Mouse (Mus musculus): ENCODE data around the gene Tcp11l1. TPM values are rescaled to one million over a fixed set of nuclear protein-coding genes. Genes with fewer than 3 reads are reported as not detected.

Gene Tcp11l1
- polyA plus RNA-seq, 1 experiment from 2014 or later: 34.6 TPM

- Histone ChIP-seq H3K4me3 (peak overlapping the region; percentile 88), H3K36me3 (peaks cover 3% of the 10 kb centered on the region), H3K9me3 (replicated peaks) (no peaks in the 10 kb centered on the region), H3K27ac (ENCODE audit: poor library complexity, severe bottlenecking) (no peak overlapping the region), H3K27me3 (replicated peaks) (0 out of 2 replicates have a peak, but pooled peaks cover 4% of the 10 kb centered on the region), H3K4me1 (replicated peaks) (peaks cover 17% of the 10 kb centered on the region), H3K4me2 (peak overlapping the region; percentile 71), H3K9ac (no peak overlapping the region)
- no peak for ATAC-seq (ENCODE audit: insufficient number of reproducible peaks, low FRiP score)
- WGBS: 38% methylated on average over 6 of the region's 6 CpGs
These were observed 1.1 kb downstream of the Tcp11l1 start for GRCm38 (mm10) chr2:104710670-104711370.

GRCm38 (mm10) chr2:104709786-104710337, 2.1 kb downstream of the Tcp11l1 start:
- H3K9me3 ChIP-seq (replicated peaks): no peaks in the 10 kb centered on the region

GRCm38 (mm10) chr2:104704355-104704754, 7.6 kb downstream of the Tcp11l1 start:
- Histone ChIP-seq H3K27me3 (replicated peaks) (no peaks in the 10 kb centered on the region), H3K9ac (no peak overlapping the region), H3K4me2 (no peak overlapping the region), H3K4me1 (replicated peaks) (0 out of 2 replicates have a peak, but pooled peaks cover 5% of the 10 kb centered on the region), H3K4me3 (no peak overlapping the region), H3K36me3 (peaks cover 15% of the 10 kb centered on the region), H3K9me3 (replicated peaks) (no peaks in the 10 kb centered on the region), H3K27ac (ENCODE audit: poor library complexity, severe bottlenecking) (no peak overlapping the region)
- no peak for ATAC-seq (ENCODE audit: insufficient number of reproducible peaks, low FRiP score)
- WGBS: 81% methylated on average over 3 of the region's 3 CpGs

More at GRCm38 (mm10) chr2:104709786-104710337, 2.1 kb downstream of the Tcp11l1 start:
- Histone ChIP-seq H3K9ac (no peak overlapping the region), H3K27me3 (replicated peaks) (0 out of 2 replicates have a peak, but pooled peaks cover 4% of the 10 kb centered on the region), H3K36me3 (peaks cover 12% of the 10 kb centered on the region), H3K4me3 (no peak overlapping the region), H3K27ac (ENCODE audit: poor library complexity, severe bottlenecking) (no peak overlapping the region), H3K4me2 (no peak overlapping the region), H3K4me1 (replicated peaks) (peaks cover 17% of the 10 kb centered on the region)
- WGBS: 44% methylated on average over 6 of the region's 6 CpGs
- no peak for ATAC-seq (ENCODE audit: insufficient number of reproducible peaks, low FRiP score)

DNA sequence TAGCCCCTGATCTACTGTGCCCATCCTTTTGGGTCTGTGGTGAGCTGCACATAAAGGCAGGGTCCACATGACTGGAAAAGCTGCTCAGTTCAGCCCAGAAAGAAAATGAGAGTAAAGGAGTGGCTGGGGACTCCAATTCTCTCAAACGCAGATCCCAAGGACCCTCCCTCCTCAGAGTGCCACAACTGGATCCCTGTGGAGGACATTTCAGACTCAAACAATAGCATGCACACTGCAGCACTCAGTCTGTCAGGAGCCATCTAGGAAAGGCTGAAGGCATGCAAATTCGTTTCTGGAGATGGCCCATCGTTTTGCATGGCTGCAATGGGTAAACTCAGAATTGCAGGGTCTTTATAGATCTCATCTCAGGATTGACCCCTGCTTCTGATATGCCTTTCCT, 8.8 kb downstream of the Tcp11l1 start:
- 0 out of 2 replicates have a peak, but pooled peaks cover 5% of the 10 kb centered on the region for H3K4me1 ChIP-seq (replicated peaks)
- no peaks in the 10 kb centered on the region for H3K9me3 ChIP-seq (replicated peaks)
- H3K4me3 ChIP-seq: no peak overlapping the region
- no peak overlapping the region for H3K4me2 ChIP-seq
- peaks cover 15% of the 10 kb centered on the region for H3K36me3 ChIP-seq
- ATAC-seq (ENCODE audit: insufficient number of reproducible peaks, low FRiP score): no peak
- no peak overlapping the region for H3K9ac ChIP-seq
- WGBS: 85% methylated on average over 3 of the region's 3 CpGs
- H3K27ac ChIP-seq (ENCODE audit: poor library complexity, severe bottlenecking): no peak overlapping the region
- H3K27me3 ChIP-seq (replicated peaks): no peaks in the 10 kb centered on the region

- 82% methylated on average over 11 of the region's 11 CpGs for WGBS
- H3K27ac ChIP-seq (ENCODE audit: poor library complexity, severe bottlenecking): no peak overlapping the region
- H3K36me3 ChIP-seq: 0 out of 2 replicates have a peak, but pooled peaks cover 2% of the 10 kb centered on the region
- no peaks in the 10 kb centered on the region for H3K9me3 ChIP-seq (replicated peaks)
- no peak overlapping the region for H3K4me2 ChIP-seq
- no peak overlapping the region for H3K4me3 ChIP-seq
- ATAC-seq (ENCODE audit: insufficient number of reproducible peaks, low FRiP score): no peak
- no peak overlapping the region for H3K9ac ChIP-seq
- H3K27me3 ChIP-seq (replicated peaks): no peaks in the 10 kb centered on the region
- H3K4me1 ChIP-seq (replicated peaks): 0 out of 2 replicates have a peak, but pooled peaks cover 5% of the 10 kb centered on the region
These were observed 12.3 kb downstream of the Tcp11l1 start for GRCm38 (mm10) chr2:104699659-104700058.

DNA sequence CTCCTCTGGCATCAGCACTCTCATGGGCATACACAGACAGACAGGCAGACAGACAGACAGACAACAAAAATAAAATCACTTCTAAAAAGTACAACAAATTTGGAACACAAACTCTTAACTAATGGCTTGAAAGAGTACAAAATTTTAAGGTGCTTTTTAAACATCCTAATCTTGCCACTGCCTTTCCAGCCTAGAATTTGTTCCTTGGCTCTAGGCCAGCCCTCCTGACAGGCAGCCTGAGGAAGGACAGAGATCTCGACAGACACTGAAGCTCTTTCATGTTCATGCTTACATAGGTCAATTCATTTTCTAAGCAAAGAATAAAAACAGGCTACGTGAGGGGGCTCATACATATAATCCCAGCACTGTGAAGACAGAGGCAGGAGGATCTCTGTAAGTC, 19.4 kb downstream of the Tcp11l1 start:
- Histone ChIP-seq H3K27ac (ENCODE audit: poor library complexity, severe bottlenecking) (no peak overlapping the region), H3K4me1 (replicated peaks) (peaks cover 9% of the 10 kb centered on the region), H3K9ac (no peak overlapping the region), H3K4me2 (no peak overlapping the region), H3K4me3 (no peak overlapping the region), H3K36me3 (no peaks in the 10 kb centered on the region), H3K27me3 (replicated peaks) (no peaks in the 10 kb centered on the region), H3K9me3 (replicated peaks) (no peaks in the 10 kb centered on the region)
- WGBS: 41% methylated on average over 2 of the region's 2 CpGs
- no peak for ATAC-seq (ENCODE audit: insufficient number of reproducible peaks, low FRiP score)

- H3K9me3 ChIP-seq (replicated peaks): no peaks in the 10 kb centered on the region
- 75% methylated on average over 4 of the region's 4 CpGs for WGBS
- H3K27me3 ChIP-seq (replicated peaks): no peaks in the 10 kb centered on the region
- H3K27ac ChIP-seq (ENCODE audit: poor library complexity, severe bottlenecking): no peak overlapping the region
- no peak for ATAC-seq (ENCODE audit: insufficient number of reproducible peaks, low FRiP score)
- no peak overlapping the region for H3K4me3 ChIP-seq
- H3K4me2 ChIP-seq: no peak overlapping the region
- H3K4me1 ChIP-seq (replicated peaks): peaks cover 9% of the 10 kb centered on the region
- H3K9ac ChIP-seq: no peak overlapping the region
- no peaks in the 10 kb centered on the region for H3K36me3 ChIP-seq
These were observed 21.2 kb downstream of the Tcp11l1 start for GRCm38 (mm10) chr2:104690720-104691119.

DNA sequence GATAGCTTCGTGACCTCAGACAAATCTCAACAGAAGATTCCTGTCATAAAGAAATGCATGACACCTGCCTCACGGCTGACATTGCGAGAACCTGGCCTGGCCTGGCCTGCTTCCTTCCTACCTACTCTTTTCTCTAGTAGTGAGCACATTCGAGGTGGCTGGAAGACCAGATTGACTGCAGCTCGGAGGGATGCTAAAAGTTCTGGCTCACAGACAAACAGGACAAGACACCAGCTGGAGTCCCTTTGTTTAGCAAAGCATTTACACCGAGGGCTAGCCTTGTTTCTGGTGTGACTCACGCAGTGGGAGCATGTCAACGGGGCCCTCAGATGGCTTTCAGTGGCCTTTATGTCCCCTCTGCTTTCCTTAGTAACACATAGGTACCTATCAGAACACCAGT, 23.2 kb downstream of the Tcp11l1 start:
- Histone ChIP-seq H3K4me2 (no peak overlapping the region), H3K4me3 (no peak overlapping the region), H3K27ac (ENCODE audit: poor library complexity, severe bottlenecking) (no peak overlapping the region), H3K9me3 (replicated peaks) (no peaks in the 10 kb centered on the region), H3K36me3 (peaks cover 5% of the 10 kb centered on the region), H3K9ac (no peak overlapping the region), H3K4me1 (replicated peaks) (peaks cover 13% of the 10 kb centered on the region), H3K27me3 (replicated peaks) (no peaks in the 10 kb centered on the region)
- ATAC-seq (ENCODE audit: insufficient number of reproducible peaks, low FRiP score): no peak
- 78% methylated on average over 8 of the region's 8 CpGs for WGBS

DNA sequence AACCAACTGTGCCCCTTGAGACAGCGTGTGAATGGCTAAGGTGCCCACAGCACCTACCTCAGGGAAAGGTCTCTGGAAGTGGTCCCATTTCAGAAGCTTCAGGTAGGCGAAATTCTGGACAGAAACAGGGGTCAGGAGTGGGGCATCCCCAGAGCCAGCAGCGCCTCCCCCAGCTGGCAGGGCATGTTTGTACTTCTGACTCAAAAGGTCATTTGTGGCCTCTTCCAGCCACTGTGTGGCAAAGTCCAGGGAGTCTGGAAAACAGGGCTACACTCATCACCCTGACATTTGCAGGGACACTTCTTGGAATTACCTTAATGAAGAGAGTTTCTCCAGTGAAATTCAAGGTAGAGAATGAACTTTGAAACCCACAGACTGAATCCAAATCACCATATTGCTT, 23.6 kb downstream of the Tcp11l1 start:
- Histone ChIP-seq H3K36me3 (peaks cover 9% of the 10 kb centered on the region), H3K27ac (ENCODE audit: poor library complexity, severe bottlenecking) (no peak overlapping the region), H3K27me3 (replicated peaks) (no peaks in the 10 kb centered on the region), H3K4me2 (no peak overlapping the region), H3K4me3 (no peak overlapping the region), H3K4me1 (replicated peaks) (peaks cover 13% of the 10 kb centered on the region), H3K9me3 (replicated peaks) (no peaks in the 10 kb centered on the region), H3K9ac (no peak overlapping the region)
- ATAC-seq (ENCODE audit: insufficient number of reproducible peaks, low FRiP score): no peak
- 70% methylated on average over 3 of the region's 3 CpGs for WGBS

GRCm38 (mm10) chr2:104687261-104687660, 24.7 kb downstream of the Tcp11l1 start:
- Histone ChIP-seq H3K4me3 (no peak overlapping the region), H3K4me1 (replicated peaks) (peaks cover 13% of the 10 kb centered on the region), H3K36me3 (peaks cover 11% of the 10 kb centered on the region), H3K9ac (no peak overlapping the region), H3K27ac (ENCODE audit: poor library complexity, severe bottlenecking) (no peak overlapping the region), H3K4me2 (no peak overlapping the region), H3K9me3 (replicated peaks) (no peaks in the 10 kb centered on the region), H3K27me3 (replicated peaks) (no peaks in the 10 kb centered on the region)
- no peak for ATAC-seq (ENCODE audit: insufficient number of reproducible peaks, low FRiP score)
- WGBS: 56% methylated on average over 3 of the region's 3 CpGs

DNA sequence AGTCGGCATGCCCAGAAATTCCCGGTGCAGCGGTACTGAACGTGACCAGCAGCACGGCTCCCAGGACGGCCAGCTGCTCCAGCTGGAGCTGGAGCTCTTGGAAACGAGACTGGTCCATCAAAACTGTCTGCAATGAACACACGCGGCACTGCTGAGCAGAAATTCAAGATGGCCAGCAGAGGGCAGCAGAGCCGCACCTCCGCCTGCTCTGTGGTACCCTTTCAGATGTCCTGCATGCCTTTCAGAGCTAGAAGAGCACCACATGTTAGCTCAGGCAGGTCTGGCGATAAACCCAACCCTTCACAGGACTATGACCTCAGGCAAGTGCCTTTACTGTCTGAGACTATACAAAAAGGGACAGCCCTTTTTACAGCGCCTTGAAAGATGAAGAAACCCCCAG, 26.6 kb downstream of the Tcp11l1 start:
- Histone ChIP-seq H3K4me2 (peak overlapping the region; percentile 47), H3K9me3 (replicated peaks) (no peaks in the 10 kb centered on the region), H3K27me3 (replicated peaks) (no peaks in the 10 kb centered on the region), H3K27ac (ENCODE audit: poor library complexity, severe bottlenecking) (no peak overlapping the region), H3K4me3 (peak overlapping the region; percentile 15; the same call in 1 of the 2 replicates), H3K4me1 (replicated peaks) (0 out of 2 replicates have a peak, but pooled peaks cover 3% of the 10 kb centered on the region), H3K9ac (no peak overlapping the region; the same call in 1 of the 2 replicates), H3K36me3 (peaks cover 22% of the 10 kb centered on the region)
- peak; percentile 83 for ATAC-seq (ENCODE audit: insufficient number of reproducible peaks, low FRiP score)
- 8% methylated on average over 13 of the region's 13 CpGs for WGBS

All from heart, embryonic 12.5 days (tissue).